Mouse (Mus musculus): ENCODE data around the gene Slc4a10. TPM values are rescaled to one million over a fixed set of nuclear protein-coding genes. Genes with fewer than 3 reads are reported as not detected.

Gene Slc4a10
- polyA plus RNA-seq, 1 experiment = 69.8 TPM

DNA sequence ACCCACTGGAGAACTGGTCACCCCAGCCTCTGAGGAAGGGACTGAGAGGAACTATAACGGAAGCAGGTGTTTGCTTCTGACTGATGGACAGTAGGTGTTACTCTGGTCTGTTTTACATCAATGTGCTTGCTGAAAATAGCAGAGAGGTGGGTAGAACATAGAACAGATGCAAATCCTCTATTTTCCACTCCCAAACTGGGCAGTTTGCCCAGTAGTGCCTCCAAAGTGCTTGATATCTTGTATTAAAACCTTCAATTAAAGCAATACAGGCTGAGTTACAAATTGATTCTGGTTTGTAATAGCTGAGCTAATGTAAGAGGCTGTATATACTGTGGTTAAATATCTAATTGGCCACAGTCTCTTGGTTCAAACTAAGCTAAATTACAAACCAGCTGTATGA is 104.6 kb downstream of the Slc4a10 start:
- no peak overlapping the region for H3K27ac ChIP-seq (ENCODE audit: insufficient read depth, low read length)
- no peaks in the 10 kb centered on the region for H3K27me3 ChIP-seq (ENCODE audit: control insufficient read depth, insufficient read depth, low read length)
- 57% methylated on average over 1 of the region's 1 CpGs for WGBS
- no peak for DNase-seq
- H3K4me3 ChIP-seq (replicated peaks; ENCODE audit: insufficient read depth, low read depth, low read length) = no peak overlapping the region
- no peaks in the 10 kb centered on the region; the same call in 1 of the 2 replicates for H3K4me1 ChIP-seq (ENCODE audit: control insufficient read depth, insufficient read depth, low read length)
- TF ChIP-seq POLR2A (IDR thresholded peaks at IDR 0.05; ENCODE audit: borderline replicate concordance, insufficient read depth, low read length) (no peak), CTCF (IDR thresholded peaks at IDR 0.05; ENCODE audit: borderline replicate concordance, insufficient read depth, low read depth, low read length) (no peak)

DNA sequence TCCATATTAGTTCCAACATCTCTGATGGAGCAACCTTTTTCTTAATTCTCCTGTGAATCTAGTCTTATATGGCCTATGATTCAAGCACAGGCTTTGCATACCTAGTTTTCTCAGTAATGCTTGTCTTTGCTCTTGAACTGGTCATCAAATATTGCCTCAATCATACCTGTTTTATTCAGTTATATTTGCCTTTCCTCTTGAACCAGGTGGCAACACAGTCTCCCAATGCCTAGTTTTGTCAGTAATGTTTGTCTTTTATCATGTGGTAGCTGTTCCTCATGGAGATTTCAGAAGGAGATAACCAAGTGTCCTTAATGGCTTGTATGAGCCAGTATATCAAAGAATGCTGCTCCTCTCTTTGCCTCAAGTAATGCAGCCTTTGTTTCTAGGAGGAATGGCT is 163.8 kb downstream of the Slc4a10 start:
- DNase-seq = no peak
- TF ChIP-seq CTCF (IDR thresholded peaks at IDR 0.05; ENCODE audit: borderline replicate concordance, insufficient read depth, low read depth, low read length) (no peak), POLR2A (IDR thresholded peaks at IDR 0.05; ENCODE audit: borderline replicate concordance, insufficient read depth, low read length) (no peak)
- H3K4me1 ChIP-seq (ENCODE audit: control insufficient read depth, insufficient read depth, low read length) = no peaks in the 10 kb centered on the region
- no peak overlapping the region for H3K4me3 ChIP-seq (replicated peaks; ENCODE audit: insufficient read depth, low read depth, low read length)
- H3K27ac ChIP-seq (ENCODE audit: insufficient read depth, low read length) = no peak overlapping the region
- no peaks in the 10 kb centered on the region for H3K27me3 ChIP-seq (ENCODE audit: control insufficient read depth, insufficient read depth, low read length)

DNA sequence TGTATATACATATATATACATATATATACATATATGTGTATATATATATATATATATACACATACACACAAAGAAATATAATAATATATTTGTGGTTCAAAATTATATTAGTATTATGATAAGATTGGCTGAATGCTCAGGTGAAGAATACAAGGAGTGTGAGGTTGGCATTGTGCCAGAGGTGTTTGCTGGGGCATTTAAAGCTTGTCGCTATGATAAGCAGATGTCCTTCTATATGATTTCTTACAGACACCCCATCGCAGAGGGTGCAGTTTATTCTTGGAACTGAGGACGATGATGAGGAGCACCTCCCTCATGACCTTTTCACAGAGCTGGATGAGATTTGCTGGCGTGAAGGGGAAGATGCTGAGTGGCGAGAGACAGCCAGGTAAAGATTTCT is 164.8 kb downstream of the Slc4a10 start:
- no peaks in the 10 kb centered on the region for H3K27me3 ChIP-seq (ENCODE audit: control insufficient read depth, insufficient read depth, low read length)
- H3K4me1 ChIP-seq (ENCODE audit: control insufficient read depth, insufficient read depth, low read length) = no peaks in the 10 kb centered on the region
- WGBS = 39% methylated on average over 5 of the region's 5 CpGs
- no peak overlapping the region for H3K4me3 ChIP-seq (replicated peaks; ENCODE audit: insufficient read depth, low read depth, low read length)
- no peak overlapping the region for H3K27ac ChIP-seq (ENCODE audit: insufficient read depth, low read length)
- TF ChIP-seq CTCF (IDR thresholded peaks at IDR 0.05; ENCODE audit: borderline replicate concordance, insufficient read depth, low read depth, low read length) (no peak), POLR2A (IDR thresholded peaks at IDR 0.05; ENCODE audit: borderline replicate concordance, insufficient read depth, low read length) (no peak)
- DNase-seq = peak; percentile 36 to 43

DNA sequence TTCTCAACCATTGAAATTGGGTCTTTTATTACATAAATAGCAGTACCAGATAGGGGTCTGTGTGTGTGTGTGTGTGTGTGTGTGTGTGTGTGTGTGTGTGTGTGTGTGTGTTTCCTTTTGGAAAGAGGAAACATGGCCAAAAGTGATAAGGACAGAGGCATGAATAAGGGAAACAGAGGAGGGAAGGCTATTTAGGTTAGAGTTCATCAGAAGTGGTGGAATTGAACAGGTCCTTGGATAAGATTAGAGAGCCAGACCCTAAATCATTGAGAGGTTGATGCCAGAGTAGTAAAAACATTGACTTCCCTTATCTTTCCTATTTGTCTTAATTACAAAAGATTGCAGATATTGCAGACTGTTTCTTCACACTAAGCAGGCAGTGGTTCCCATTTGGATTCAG is 181.3 kb downstream of the Slc4a10 start:
- no peak for DNase-seq
- H3K4me3 ChIP-seq (replicated peaks; ENCODE audit: insufficient read depth, low read depth, low read length) = no peak overlapping the region
- H3K4me1 ChIP-seq (ENCODE audit: control insufficient read depth, insufficient read depth, low read length) = no peaks in the 10 kb centered on the region; the same call in 1 of the 2 replicates
- H3K27me3 ChIP-seq (ENCODE audit: control insufficient read depth, insufficient read depth, low read length) = no peaks in the 10 kb centered on the region
- no peak for TF ChIP-seq POLR2A (IDR thresholded peaks at IDR 0.05; ENCODE audit: borderline replicate concordance, insufficient read depth, low read length)
- no peak for TF ChIP-seq CTCF (IDR thresholded peaks at IDR 0.05; ENCODE audit: borderline replicate concordance, insufficient read depth, low read depth, low read length)
- no peak overlapping the region for H3K27ac ChIP-seq (ENCODE audit: insufficient read depth, low read length)

DNA sequence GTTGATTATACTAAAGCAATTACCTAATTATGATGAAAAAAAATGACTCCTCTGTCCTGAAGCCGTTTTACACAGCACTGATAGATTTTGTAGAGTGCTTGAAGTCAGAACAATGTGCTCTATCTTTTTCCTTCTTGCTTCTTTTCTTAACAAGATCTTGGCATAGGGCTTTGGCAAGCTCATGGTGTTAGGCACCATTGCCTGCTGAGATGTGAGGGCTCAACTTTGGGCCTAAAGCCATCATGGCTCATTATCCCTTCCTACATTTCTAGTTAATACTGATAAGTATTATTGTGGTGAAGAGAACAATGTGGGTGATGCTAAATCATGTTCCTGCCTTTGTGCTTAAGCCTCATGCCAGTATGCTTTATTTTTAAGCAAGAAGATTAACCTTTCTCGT is 185.0 kb downstream of the Slc4a10 start:
- H3K27ac ChIP-seq (ENCODE audit: insufficient read depth, low read length) = no peak overlapping the region
- 50% methylated on average over 2 of the region's 2 CpGs for WGBS

DNA sequence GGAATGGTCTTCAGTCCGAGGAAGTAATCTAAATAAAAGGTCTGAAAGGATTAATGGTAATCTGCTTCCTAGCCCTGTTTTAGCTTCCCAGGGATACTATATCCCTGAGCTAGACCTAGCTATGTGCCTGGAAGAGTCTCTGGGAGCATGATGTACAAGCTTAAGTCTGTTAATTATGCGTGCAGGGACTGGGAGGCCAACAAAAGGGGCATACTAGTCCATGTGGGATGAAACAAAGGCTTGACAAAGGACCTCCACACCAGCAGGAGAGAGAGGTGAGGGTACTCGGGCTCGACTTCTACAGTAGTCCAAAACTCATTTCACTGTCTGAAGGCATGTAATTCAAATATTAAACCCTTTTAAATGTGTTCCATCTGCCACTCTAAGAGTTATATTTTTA is 197.9 kb downstream of the Slc4a10 start:
- DNase-seq = no peak
- TF ChIP-seq CTCF (IDR thresholded peaks at IDR 0.05; ENCODE audit: borderline replicate concordance, insufficient read depth, low read depth, low read length) (no peak), POLR2A (IDR thresholded peaks at IDR 0.05; ENCODE audit: borderline replicate concordance, insufficient read depth, low read length) (no peak)
- Histone ChIP-seq H3K4me3 (replicated peaks; ENCODE audit: insufficient read depth, low read depth, low read length) (no peak overlapping the region), H3K4me1 (ENCODE audit: control insufficient read depth, insufficient read depth, low read length) (no peaks in the 10 kb centered on the region), H3K27me3 (ENCODE audit: control insufficient read depth, insufficient read depth, low read length) (no peaks in the 10 kb centered on the region), H3K27ac (ENCODE audit: insufficient read depth, low read length) (no peak overlapping the region)
- 35% methylated on average over 4 of the region's 4 CpGs for WGBS

More for the DNA sequence above, 185.0 kb downstream of the Slc4a10 start:
- TF ChIP-seq POLR2A (IDR thresholded peaks at IDR 0.05; ENCODE audit: borderline replicate concordance, insufficient read depth, low read length) (no peak), CTCF (IDR thresholded peaks at IDR 0.05; ENCODE audit: borderline replicate concordance, insufficient read depth, low read depth, low read length) (no peak)
- H3K4me3 ChIP-seq (replicated peaks; ENCODE audit: insufficient read depth, low read depth, low read length) = no peak overlapping the region
- no peaks in the 10 kb centered on the region; the same call in 1 of the 2 replicates for H3K4me1 ChIP-seq (ENCODE audit: control insufficient read depth, insufficient read depth, low read length)
- no peaks in the 10 kb centered on the region for H3K27me3 ChIP-seq (ENCODE audit: control insufficient read depth, insufficient read depth, low read length)
- DNase-seq = peak in 1 of 2 experiments; percentile 20

DNA sequence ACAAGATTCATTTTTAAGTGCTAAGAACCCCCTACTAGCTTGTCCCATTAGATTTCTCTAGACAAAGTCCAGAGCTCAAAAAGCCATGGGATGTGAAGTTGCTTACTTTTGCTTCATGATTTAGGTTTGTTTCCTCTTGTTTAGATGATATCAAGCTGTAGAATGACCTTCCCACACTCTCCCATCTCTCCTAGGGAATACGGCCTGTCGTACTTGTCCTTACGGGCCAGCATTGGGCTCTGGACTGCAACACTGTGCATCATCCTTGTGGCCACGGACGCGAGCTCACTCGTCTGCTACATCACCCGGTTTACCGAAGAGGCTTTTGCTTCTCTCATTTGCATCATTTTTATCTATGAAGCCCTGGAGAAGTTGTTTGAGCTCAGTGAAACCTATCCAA is 222.2 kb downstream of the Slc4a10 start:
- no peak for TF ChIP-seq CTCF (IDR thresholded peaks at IDR 0.05; ENCODE audit: borderline replicate concordance, insufficient read depth, low read depth, low read length)
- H3K4me3 ChIP-seq (replicated peaks; ENCODE audit: insufficient read depth, low read depth, low read length) = no peak overlapping the region
- no peaks in the 10 kb centered on the region for H3K4me1 ChIP-seq (ENCODE audit: control insufficient read depth, insufficient read depth, low read length)
- 93% methylated on average over 9 of the region's 9 CpGs for WGBS
- H3K27ac ChIP-seq (ENCODE audit: insufficient read depth, low read length) = no peak overlapping the region
- no peak for DNase-seq
- no peaks in the 10 kb centered on the region for H3K27me3 ChIP-seq (ENCODE audit: control insufficient read depth, insufficient read depth, low read length)

DNA sequence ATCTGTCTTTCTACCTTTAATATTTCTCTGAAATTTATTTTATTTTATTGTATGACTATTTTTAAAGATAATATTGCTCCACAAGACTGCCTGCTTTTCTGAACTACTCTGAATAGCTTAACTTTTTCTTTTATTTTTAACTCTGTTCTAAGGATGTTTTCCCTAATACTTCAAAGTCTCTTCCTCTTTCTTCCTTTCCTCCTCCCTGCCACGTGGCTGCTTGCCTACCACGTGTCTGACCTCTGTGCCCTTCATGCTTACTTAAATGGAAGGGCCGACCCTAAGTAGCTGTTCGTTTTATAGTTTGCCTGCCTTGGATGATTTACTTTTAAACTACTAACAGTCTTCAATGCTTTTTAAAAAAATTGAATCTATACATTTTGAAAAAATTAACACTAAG is 225.6 kb downstream of the Slc4a10 start:
- Histone ChIP-seq H3K27ac (ENCODE audit: insufficient read depth, low read length) (no peak overlapping the region), H3K4me1 (ENCODE audit: control insufficient read depth, insufficient read depth, low read length) (no peaks in the 10 kb centered on the region), H3K4me3 (replicated peaks; ENCODE audit: insufficient read depth, low read depth, low read length) (no peak overlapping the region), H3K27me3 (ENCODE audit: control insufficient read depth, insufficient read depth, low read length) (no peaks in the 10 kb centered on the region)
- WGBS = 53% methylated on average over 4 of the region's 4 CpGs
- no peak for DNase-seq
- no peak for TF ChIP-seq POLR2A (IDR thresholded peaks at IDR 0.05; ENCODE audit: borderline replicate concordance, insufficient read depth, low read length)
- no peak for TF ChIP-seq CTCF (IDR thresholded peaks at IDR 0.05; ENCODE audit: borderline replicate concordance, insufficient read depth, low read depth, low read length)

All from cerebellum, adult 2 months (tissue).